Mouse (Mus musculus) layer of hippocampus, adult 18-20 months (tissue): ENCODE measurements around the gene Arhgef17. TPM values are rescaled to one million over a fixed set of nuclear protein-coding genes. Genes with fewer than 3 reads are reported as not detected.

ENCODE experiments used
- DNase-seq, 2 experiments: peaks; one replicate each; pipeline ENCODE4 v3.0.0; 2022; ENCODE audit warnings: low spot score in 2 of 2
- total RNA-seq, 2 experiments: library from RNA; stranded (reverse); gene quantifications; 2 replicates each; pipeline ENCODE4 v1.2.3; 2021

Arhgef17 gene
- total RNA-seq, 2 experiments from 2014 or later: 171 to 178 TPM

DNA sequence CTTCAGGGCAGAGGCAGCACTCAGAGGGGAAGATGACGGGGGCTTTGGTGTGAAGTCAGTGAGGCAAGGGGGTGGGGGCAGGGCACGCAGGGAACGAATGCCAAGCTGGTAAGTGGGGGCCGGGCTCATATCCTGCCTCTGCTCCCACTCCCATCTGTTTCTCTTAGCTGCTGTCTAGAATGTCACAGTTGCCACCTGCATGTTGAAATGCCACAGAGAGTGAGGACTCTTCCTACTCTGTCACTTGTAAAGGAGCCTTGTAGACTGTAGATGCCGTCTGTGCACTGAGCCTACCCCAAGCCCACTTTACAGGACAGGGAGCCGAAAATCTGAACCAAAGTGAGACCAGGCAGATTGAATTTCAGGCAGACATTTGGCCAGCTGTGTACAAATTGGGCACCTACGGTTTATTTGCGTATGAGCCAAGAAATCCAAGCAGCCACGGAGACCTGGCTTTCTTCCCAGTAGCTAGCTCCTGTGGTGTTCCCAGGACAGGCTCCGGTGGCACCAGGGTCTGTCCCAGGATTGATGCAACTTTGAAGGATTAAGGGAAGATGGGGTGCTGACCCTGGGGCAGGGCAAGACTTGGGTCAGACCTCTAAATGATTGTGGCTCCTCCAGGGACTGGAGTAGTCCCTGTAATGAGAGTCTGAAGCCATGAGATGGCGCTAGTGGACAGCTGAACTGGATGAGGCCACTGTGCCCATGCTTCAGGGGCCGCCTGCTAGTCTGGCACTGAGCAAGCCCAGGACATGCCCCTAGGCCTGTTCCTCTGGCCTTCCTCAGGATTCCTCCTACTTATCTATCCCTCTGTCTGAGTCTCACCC, 11.1 kb upstream of the Arhgef17 start:
- peak; percentile 77 to 88 for DNase-seq

DNA sequence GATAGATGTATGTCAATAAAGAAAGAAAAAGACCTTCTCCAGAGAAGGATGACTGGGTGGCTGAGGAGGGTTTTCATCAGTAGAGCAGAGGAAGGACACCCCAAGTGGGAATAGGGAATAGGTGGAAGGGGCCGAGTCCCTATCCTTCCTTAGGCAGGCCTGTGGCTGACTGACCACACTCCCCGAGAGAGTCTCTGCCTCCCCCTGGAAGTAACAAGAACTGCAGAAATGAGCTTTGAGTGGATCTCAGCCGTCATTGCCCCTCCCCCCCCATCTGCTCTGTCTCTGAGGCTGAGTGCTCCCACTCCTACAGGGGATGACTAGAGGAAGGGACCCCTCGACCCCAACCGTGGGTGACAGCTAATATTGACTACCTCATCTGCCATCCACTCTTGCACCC, 9.3 kb upstream of the Arhgef17 start:
- no peak for DNase-seq

- DNase-seq: no peak
These were observed 6.2 kb upstream of the Arhgef17 start for GRCm38 (mm10) chr7:100938106-100938505.

DNA sequence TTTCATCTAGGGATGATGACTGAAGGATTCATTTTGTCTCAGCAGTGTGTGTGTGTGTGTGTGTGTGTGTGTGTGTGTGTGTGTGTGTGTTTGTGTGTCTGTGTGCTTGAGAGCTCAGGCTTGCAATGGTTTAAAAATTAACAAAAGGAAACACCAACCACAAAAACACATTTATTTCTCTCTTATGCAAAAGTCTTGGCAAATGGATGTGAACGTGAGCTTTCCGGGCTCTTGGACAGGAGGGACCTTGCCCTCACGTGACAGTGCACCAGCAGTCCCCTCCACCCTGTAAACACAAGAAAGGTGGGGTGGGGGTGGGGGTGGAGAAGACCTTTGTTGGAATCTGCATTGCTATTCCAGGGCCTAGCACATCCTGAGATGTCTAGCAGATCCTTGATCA, 5.6 kb upstream of the Arhgef17 start:
- DNase-seq: no peak

GRCm38 (mm10) chr7:100933520-100933919, 1.6 kb upstream of the Arhgef17 start:
- DNase-seq: no peak

DNA sequence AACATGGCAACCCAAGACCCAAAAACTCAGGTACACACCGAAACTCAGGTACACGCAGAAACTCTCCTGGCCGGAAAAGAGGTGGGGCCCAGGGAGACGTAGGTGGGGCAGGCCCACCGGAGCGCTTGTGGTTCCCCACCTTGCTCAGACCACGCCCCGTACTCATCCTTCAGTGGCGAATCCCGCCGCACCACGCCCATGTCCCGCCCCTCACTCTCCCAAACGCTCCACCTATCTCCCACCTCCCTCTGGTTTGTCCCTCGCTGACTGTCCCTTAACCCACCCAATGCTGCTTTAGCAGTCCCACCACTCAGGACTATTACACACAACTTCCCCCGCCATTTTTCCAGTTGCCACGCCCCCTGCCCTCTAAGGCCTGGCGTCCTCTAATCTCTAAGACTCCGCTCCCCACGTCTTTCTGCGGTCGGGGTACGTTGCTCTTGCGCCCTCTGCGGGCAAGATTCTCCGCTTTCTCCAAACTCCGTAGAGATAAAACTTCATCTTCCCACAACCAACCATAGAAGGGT, 637 bp upstream of the Arhgef17 start:
- peak; percentile 63 to 82 for DNase-seq

DNA sequence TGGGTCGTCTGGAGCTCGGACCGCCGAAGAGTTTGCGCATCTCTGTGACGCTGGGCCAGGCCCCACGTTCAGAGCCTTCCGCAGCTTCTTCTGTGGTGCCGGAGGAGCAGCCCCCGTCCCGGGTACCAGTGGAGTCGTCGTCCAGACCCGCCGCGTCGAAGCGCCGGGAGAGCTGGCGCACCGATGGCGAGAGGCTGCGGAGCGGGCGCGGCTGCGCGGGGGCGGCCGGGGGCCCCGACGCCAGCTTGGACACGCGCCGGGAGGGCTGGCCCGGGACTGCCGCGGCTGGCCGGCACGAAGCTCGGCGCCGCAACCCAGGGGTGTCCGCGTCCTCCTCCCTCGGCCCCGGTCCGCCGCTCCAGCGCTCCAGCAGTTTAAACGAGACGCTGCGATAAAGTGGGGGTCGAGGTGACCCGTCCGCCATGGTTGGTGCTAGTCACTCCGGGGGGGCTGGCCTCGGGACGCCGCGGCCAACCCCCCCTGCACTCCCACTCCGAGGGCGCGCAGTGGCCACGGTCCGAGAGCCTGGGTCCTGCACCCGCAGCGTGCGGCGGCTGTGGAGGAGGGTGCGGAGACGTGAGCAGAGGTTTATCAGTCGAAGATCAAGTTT, 486 bp downstream of the Arhgef17 start:
- DNase-seq: no peak

GRCm38 (mm10) chr7:100930619-100931315, 1.1 kb downstream of the Arhgef17 start:
- no peak for DNase-seq

DNA sequence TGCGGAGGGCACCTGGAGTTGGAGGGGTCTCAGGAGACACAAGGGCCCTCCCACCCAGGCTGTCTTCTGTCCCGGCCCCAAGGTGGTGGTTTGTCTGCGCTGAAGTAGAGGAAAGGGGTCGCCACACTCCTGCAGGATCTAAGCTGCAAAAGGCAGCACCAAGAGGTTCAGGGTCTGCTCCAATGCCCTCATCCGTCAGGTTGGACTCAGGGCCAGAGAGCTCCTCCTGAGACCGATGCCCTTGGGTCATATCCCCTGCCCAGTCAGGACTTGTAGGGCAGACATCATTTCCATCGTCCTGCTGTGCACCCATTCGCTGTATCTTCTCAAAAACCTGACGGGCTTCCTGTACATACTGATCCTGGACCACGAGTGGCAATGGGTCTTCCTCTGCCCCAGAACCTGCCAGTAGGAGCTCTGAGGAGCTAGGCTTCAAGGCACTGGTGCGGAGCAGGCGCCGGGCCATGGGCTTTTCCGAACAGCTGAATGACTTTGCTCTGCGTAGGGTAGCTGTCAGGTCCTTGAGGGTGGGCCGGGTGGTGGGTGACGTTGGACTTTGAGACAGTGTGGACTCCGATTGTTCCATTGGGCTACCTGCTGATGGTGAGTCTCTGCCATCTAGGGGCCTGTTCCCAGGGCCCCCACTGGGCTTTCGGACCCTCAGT, 2.1 kb downstream of the Arhgef17 start:
- DNase-seq: no peak

GRCm38 (mm10) chr7:100928456-100928855, 3.5 kb downstream of the Arhgef17 start:
- DNase-seq: no peak

GRCm38 (mm10) chr7:100927287-100928000, 4.5 kb downstream of the Arhgef17 start:
- peak in 1 of 2 experiments; percentile 60 for DNase-seq

DNA sequence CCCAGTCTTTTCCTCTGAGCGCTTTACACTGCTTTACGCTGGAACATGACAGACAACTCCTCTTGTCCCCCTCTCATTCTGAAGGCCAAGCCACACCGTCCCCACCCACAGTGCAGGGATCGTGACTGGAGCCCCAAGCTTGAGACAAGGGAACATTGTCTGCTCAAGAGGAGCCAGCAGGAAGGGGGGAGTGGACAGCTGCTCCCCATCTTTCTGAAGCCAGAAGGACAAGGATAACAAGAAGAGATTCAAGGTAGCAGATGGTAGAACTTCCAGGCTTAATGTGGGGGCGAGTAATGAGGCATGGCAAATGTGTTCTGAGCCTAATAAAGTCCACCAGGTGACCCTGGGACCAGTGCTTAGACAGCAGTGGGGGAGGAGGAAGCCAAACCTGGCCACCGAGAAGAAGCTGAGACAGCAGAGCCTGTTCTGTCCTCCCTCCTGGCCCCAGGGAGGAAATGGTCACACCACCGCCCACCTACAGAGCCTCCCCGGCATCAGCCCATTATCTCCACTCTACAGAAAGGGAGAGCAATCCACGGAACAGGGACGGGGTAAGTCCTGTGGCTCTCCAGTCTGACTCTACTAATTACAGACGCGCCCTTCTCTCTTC, 5.5 kb downstream of the Arhgef17 start:
- DNase-seq: peak; percentile 68 to 88

DNA sequence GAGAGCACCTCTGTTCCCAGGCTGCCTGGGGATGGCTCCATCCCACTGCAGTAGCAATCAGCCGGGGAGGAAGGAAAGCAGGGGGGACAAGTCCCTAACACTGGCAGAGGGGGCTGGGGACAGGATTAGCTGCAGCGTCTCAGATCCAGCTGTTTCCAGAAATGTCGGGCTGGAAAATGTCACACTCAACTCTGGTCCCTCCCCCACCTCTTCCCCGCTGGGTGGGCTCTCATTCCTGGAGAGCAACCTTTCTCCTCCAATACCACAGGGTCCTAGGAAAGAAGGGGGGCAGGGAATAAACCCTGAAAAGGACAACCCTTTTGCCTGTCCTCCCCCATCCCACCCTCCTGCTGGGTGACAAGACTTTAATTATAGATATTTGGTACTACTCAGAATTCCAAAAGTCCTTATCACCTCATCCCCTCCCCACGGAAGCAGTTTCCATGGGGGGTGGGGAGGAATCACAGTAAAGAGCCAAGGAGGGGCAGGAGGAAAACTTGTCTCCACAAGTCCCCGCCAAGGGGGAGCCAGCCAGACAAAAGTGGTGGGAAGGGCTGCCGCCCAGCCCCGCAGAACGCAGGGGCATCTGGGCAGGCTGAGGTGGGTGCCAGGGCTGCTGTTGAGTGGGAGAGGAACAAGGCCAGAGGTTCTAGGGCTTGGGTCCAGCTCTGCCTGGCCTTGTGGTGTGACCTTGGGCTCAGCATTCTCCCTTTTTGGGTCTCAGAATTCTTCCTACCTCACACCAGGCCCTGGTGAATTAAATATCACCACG, 7.0 kb downstream of the Arhgef17 start:
- DNase-seq: no peak

DNA sequence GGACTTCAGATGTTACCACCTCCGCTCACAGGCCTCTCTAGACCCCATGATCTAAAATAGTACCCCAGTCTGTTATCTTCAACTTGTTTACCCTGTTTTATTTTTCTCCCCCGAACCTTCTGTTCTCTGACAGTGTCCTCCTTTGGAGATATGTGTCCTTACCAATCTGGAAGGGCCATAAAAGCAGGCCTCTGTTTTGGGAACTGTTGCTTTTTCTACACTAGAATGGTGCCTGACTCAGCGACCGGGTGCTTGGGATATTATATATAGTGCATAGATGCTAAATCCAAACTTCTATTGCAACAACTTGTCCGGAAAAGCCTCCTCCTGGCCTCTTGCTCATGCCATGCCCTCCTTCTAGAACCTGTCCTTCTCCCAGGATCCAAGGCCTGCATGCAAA, 7.7 kb downstream of the Arhgef17 start:
- DNase-seq: no peak

DNA sequence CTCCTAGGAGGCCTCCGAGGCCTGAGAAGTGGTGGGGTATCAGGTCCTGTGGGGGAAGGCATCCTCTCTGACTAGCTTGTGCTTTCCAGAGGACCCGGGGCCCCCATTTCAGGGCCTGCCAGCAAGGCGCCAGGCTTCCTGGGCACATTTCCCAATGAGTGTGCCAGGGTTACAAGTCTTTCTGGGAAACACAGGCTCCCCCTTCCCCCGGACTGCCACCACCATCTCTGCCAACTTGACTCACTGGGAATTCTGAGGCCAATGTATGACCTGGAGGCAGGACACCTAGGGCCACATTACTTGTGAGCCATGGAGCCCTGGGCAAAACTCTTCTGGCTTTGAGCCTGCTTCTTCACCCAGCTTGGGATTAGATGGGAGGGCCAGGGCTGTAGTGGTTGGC, 9.0 kb downstream of the Arhgef17 start:
- peak in 1 of 2 experiments; percentile 42 for DNase-seq

DNA sequence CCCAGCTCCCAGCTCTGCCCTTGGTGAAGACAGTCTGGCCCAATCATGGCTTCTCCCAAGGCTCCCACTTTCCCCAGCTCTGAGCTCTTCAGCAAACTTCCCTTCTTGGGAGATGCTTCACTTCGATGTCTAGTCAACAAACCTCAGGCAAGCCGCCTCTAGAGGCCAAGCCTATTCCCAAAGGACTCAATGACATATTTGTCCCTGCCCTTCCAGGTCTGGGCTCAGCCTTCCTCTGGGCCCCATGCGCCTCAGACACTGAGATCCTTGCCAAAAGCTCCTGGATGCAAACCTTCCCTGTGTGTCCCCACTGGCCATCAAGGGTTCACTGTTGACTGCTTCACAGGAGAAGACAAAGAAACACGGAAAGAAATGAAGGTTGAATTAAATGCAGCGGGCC, 10.6 kb downstream of the Arhgef17 start:
- no peak for DNase-seq

DNA sequence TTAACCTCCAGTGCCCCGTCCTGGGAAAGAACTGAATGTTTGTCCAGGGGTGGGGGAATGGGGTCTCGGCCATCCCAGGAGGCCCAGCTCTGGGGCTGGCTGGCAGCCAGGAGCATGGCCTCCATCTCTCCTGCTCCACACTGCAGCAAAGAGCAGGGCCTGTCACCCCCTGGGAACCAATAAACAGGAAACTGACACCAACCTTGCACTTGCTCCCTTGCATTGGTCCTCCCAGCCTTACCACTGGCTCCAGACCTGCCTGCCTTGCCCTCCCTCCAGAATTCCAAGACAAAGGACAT, 12.1 kb downstream of the Arhgef17 start:
- no peak for DNase-seq

GRCm38 (mm10) chr7:100919006-100919808, 12.7 kb downstream of the Arhgef17 start:
- no peak for DNase-seq

DNA sequence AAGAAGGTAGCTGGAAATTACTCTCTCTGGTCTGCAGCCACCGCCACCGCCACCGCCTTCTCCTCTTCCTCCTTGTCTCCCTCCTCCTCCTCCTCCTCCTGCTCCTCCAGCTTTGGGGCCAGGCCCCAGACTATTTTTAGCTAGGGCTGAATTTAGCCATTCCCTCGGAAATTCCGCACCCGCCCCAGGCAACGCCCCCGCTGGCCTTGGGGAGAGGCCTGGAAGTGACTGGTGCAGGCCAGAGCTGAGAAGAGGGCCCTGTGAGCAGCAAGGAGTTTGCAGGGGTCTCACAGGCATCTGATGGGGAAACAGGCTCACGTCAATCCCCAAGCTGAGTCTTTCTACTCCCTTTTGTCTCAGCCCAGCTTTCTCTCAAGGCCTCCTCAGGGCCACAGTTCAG, 13.7 kb downstream of the Arhgef17 start:
- no peak for DNase-seq
